Mouse (Mus musculus): ENCODE results near the gene Accs. TPM values are rescaled to one million over a fixed set of nuclear protein-coding genes. Genes with fewer than 3 reads are reported as not detected.

Gene Accs
- polyA plus RNA-seq, 1 experiment from 2014 or later = 4.5 TPM

DNA sequence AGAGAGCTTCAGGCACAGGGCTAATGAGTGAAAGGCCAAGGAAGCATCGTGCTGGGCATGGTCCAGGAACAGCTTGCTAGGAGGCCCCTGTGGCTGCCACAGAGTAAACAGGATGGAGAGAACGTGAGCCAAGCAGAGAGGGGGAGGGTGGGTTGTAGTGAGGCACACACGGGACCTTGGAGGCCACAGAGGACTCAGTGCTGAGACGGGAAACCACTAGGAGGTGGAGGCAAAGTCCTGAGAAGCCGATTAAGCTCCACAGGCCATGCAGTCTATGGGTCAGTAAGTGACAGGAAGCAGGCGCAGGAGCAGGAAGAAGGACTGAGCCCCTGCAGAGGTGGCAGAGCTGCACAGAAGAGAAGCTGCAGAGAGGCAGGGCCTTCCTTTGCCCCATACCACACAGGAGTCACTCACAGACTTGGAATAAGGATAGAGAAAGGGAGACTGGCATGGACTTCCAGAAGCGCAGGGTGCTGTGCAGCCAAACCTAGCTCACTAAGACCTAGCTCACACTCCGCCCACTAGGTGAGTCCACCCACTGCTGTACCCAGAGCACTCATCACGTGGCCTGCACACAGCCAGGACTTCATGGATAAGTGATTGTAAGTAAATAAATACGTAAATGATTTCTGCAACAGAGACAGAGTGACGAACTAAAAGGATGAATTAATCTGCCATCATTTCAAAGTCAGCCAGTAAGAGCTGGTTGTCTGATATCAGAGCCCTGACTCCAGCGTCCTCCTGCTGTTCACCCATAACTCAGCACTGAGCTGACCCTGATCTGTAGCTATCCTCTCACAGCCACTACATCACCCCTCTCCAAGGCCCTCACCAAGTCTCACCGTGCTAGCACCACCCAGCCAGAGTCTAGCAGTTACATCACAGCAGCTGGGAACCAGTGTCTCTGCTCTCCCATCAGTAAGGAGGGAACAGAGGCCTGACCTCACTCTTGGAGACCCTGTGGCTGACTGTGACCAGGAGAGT lies 57.9 kb downstream of the Accs start:
- peaks cover 25% of the 10 kb centered on the region for H3K36me3 ChIP-seq (ENCODE audit: control insufficient read depth, insufficient read depth, low read length)
- no peak overlapping the region for H3K27ac ChIP-seq (ENCODE audit: low read length)
- H3K4me3 ChIP-seq (ENCODE audit: low read depth, low read length) = no peak overlapping the region

DNA sequence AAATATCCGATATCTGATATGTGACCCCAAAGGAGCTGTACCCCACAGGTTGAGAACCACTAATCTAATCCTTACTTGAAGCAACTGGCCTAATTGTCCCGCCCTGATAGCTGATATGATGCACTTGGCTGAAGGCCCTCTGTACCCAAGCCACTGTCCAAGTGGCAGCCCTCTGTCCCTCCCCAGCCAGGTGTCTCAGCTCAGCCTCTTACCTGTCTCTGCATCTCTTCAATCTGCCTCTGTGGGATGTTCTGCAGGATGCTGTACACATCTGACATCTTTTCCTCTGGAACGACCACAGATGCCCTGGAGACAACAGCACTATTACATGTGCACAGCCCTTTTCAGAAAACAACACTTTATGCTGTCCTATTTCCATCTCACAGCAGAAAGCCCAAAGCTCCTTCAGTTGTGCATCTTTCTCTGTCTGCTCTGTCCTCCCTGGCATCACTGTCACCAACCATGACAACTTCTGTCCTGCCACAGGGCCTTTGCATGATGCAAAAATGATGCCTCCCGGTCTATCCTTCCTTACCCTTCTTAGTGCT lies 58.9 kb downstream of the Accs start:
- peaks cover 23% of the 10 kb centered on the region for H3K36me3 ChIP-seq (ENCODE audit: control insufficient read depth, insufficient read depth, low read length)
- H3K9ac ChIP-seq (ENCODE audit: low read depth, low read length) = no peak overlapping the region
- H3K4me3 ChIP-seq (ENCODE audit: low read depth, low read length) = no peak overlapping the region
- no peak overlapping the region for H3K4me2 ChIP-seq (ENCODE audit: low read length)
- WGBS = 86% methylated on average over 4 of the region's 4 CpGs
- peaks cover 3% of the 10 kb centered on the region for H3K4me1 ChIP-seq (ENCODE audit: control insufficient read depth, insufficient read depth, low read length)
- H3K27ac ChIP-seq (ENCODE audit: low read length) = no peak overlapping the region
- H3K27me3 ChIP-seq (ENCODE audit: control insufficient read depth, insufficient read depth, low read depth, low read length) = no peaks in the 10 kb centered on the region
- no peak for ATAC-seq
- no peaks in the 10 kb centered on the region for H3K9me3 ChIP-seq (replicated peaks; ENCODE audit: control insufficient read depth, low read length, poor library complexity, severe bottlenecking)

More for the DNA sequence above, 57.9 kb downstream of the Accs start:
- Histone ChIP-seq H3K4me1 (ENCODE audit: control insufficient read depth, insufficient read depth, low read length) (no peaks in the 10 kb centered on the region), H3K9me3 (replicated peaks; ENCODE audit: control insufficient read depth, low read length, poor library complexity, severe bottlenecking) (no peaks in the 10 kb centered on the region), H3K9ac (ENCODE audit: low read depth, low read length) (no peak overlapping the region), H3K27me3 (ENCODE audit: control insufficient read depth, insufficient read depth, low read depth, low read length) (no peaks in the 10 kb centered on the region), H3K4me2 (ENCODE audit: low read length) (no peak overlapping the region)
- 62% methylated on average over 13 of the region's 13 CpGs for WGBS
- ATAC-seq = 0 out of 2 replicates have a peak, but pooled peaks have one; percentile 27

GRCm38 (mm10) chr2:93788557-93788956 lies 61.2 kb downstream of the Accs start:
- H3K36me3 ChIP-seq (ENCODE audit: control insufficient read depth, insufficient read depth, low read length) = peaks cover 8% of the 10 kb centered on the region
- no peak overlapping the region for H3K4me3 ChIP-seq (ENCODE audit: low read depth, low read length)
- H3K9ac ChIP-seq (ENCODE audit: low read depth, low read length) = no peak overlapping the region
- peaks cover 18% of the 10 kb centered on the region for H3K4me1 ChIP-seq (ENCODE audit: control insufficient read depth, insufficient read depth, low read length)
- ATAC-seq = no peak
- H3K27ac ChIP-seq (ENCODE audit: low read length) = no peak overlapping the region
- no peaks in the 10 kb centered on the region for H3K27me3 ChIP-seq (ENCODE audit: control insufficient read depth, insufficient read depth, low read depth, low read length)
- no peak overlapping the region for H3K4me2 ChIP-seq (ENCODE audit: low read length)
- WGBS = 86% methylated on average over 5 of the region's 5 CpGs
- H3K9me3 ChIP-seq (replicated peaks; ENCODE audit: control insufficient read depth, low read length, poor library complexity, severe bottlenecking) = no peaks in the 10 kb centered on the region

GRCm38 (mm10) chr2:93786175-93786574 lies 63.6 kb downstream of the Accs start:
- Histone ChIP-seq H3K36me3 (ENCODE audit: control insufficient read depth, insufficient read depth, low read length) (peaks cover 4% of the 10 kb centered on the region), H3K27ac (ENCODE audit: low read length) (no peak overlapping the region), H3K27me3 (ENCODE audit: control insufficient read depth, insufficient read depth, low read depth, low read length) (no peaks in the 10 kb centered on the region), H3K4me1 (ENCODE audit: control insufficient read depth, insufficient read depth, low read length) (peaks cover 18% of the 10 kb centered on the region), H3K9me3 (replicated peaks; ENCODE audit: control insufficient read depth, low read length, poor library complexity, severe bottlenecking) (no peaks in the 10 kb centered on the region), H3K4me3 (ENCODE audit: low read depth, low read length) (no peak overlapping the region), H3K4me2 (ENCODE audit: low read length) (no peak overlapping the region), H3K9ac (ENCODE audit: low read depth, low read length) (no peak overlapping the region)
- 51% methylated on average over 4 of the region's 4 CpGs for WGBS
- peak; percentile 65 for ATAC-seq

- Histone ChIP-seq H3K4me1 (ENCODE audit: control insufficient read depth, insufficient read depth, low read length) (peaks cover 18% of the 10 kb centered on the region), H3K4me2 (ENCODE audit: low read length) (no peak overlapping the region), H3K36me3 (ENCODE audit: control insufficient read depth, insufficient read depth, low read length) (peaks cover 3% of the 10 kb centered on the region; the same call in 1 of the 2 replicates), H3K27me3 (ENCODE audit: control insufficient read depth, insufficient read depth, low read depth, low read length) (no peaks in the 10 kb centered on the region), H3K4me3 (ENCODE audit: low read depth, low read length) (no peak overlapping the region), H3K9ac (ENCODE audit: low read depth, low read length) (no peak overlapping the region), H3K9me3 (replicated peaks; ENCODE audit: control insufficient read depth, low read length, poor library complexity, severe bottlenecking) (no peaks in the 10 kb centered on the region), H3K27ac (ENCODE audit: low read length) (no peak overlapping the region)
- no peak for ATAC-seq
- WGBS = 19% methylated on average over 2 of the region's 2 CpGs
Measured at GRCm38 (mm10) chr2:93785432-93785798, 64.3 kb downstream of the Accs start.

DNA sequence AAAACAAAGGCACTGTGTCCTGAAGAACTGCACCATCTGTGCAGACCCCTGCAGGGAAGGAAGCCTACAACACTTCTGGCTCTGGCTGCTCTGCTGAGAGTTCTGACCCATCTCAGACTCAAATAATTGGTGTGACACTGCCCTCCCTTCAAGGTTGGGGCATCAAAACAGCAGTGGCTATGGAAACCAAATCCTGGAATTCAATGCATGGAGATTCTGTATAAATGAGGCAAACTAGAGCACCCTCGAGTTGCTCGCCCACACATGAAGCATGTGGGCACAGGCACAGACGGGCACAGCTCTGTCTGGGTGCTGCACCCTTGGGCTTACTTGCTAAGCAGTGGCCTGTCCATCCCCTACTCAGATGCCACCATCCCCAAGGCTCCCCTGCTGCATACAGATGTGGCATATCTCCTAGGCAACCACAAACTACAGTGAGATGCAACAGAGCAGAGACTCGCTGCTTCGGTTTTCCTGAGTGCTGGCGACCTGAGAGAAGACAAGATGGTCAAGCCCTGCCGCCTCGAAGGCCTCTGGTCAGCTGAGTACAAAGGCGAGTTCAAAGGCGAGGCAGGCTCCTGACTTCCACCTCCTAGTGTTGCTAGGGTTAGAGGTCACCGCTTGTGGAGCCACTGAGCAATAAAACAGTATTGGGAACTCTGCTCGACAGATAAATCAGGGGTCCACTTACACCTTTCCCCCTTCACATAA lies 64.9 kb downstream of the Accs start:
- Histone ChIP-seq H3K9me3 (replicated peaks; ENCODE audit: control insufficient read depth, low read length, poor library complexity, severe bottlenecking) (no peaks in the 10 kb centered on the region), H3K4me2 (ENCODE audit: low read length) (no peak overlapping the region), H3K4me3 (ENCODE audit: low read depth, low read length) (no peak overlapping the region), H3K4me1 (ENCODE audit: control insufficient read depth, insufficient read depth, low read length) (peaks cover 21% of the 10 kb centered on the region), H3K27ac (ENCODE audit: low read length) (no peak overlapping the region), H3K36me3 (ENCODE audit: control insufficient read depth, insufficient read depth, low read length) (no peaks in the 10 kb centered on the region), H3K27me3 (ENCODE audit: control insufficient read depth, insufficient read depth, low read depth, low read length) (no peaks in the 10 kb centered on the region), H3K9ac (ENCODE audit: low read depth, low read length) (0 out of 2 replicates have a peak overlapping the region, but pooled peaks have one; percentile 1)
- 15% methylated on average over 12 of the region's 12 CpGs for WGBS
- ATAC-seq = peak; percentile 56

DNA sequence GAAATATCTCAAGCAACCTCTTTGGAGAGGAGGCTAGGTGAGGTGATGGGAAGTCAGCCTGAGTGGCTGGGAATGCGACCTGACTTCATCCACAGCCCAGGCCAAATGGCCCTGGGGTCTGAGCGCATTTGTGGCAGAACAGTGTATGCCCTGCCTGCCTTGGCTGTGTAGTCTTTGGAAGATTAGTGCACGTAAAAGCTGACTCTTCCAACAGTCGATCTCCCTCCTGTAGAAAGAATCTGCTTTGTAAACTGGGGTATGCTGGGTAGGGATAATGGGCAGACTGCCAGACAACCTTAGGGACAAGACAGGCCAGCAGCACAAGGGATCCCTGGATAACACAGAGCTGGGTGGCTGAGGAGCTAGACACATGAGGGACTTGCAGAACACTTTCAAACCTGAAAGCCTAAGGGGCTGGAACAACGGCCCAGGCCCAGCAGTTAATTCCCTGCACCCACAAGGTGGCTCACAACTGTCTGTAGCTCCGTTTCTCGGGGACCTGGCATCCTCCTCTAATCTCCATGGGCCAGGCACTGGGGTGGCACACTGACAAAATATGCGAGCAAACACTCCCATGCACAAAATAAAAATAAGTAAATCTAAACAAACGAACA lies 65.7 kb downstream of the Accs start:
- H3K4me2 ChIP-seq (ENCODE audit: low read length) = no peak overlapping the region
- H3K4me1 ChIP-seq (ENCODE audit: control insufficient read depth, insufficient read depth, low read length) = peaks cover 25% of the 10 kb centered on the region
- 66% methylated on average over 9 of the region's 9 CpGs for WGBS
- no peak for ATAC-seq
- H3K9ac ChIP-seq (ENCODE audit: low read depth, low read length) = no peak overlapping the region
- no peaks in the 10 kb centered on the region for H3K9me3 ChIP-seq (replicated peaks; ENCODE audit: control insufficient read depth, low read length, poor library complexity, severe bottlenecking)
- no peaks in the 10 kb centered on the region for H3K36me3 ChIP-seq (ENCODE audit: control insufficient read depth, insufficient read depth, low read length)
- H3K27me3 ChIP-seq (ENCODE audit: control insufficient read depth, insufficient read depth, low read depth, low read length) = no peaks in the 10 kb centered on the region
- H3K27ac ChIP-seq (ENCODE audit: low read length) = no peak overlapping the region
- H3K4me3 ChIP-seq (ENCODE audit: low read depth, low read length) = no peak overlapping the region
